Mouse (Mus musculus) myocyte (in vitro differentiated cells): ENCODE data around the gene Ptchd4. TPM values are rescaled to one million over a fixed set of nuclear protein-coding genes. Genes with fewer than 3 reads are reported as not detected.

Source experiments
- H3K27me3 ChIP-seq: one replicate; pipeline ENCODE4 v1.6.1; 2011; ENCODE audit not compliant: control insufficient read depth, insufficient read depth, insufficient read length
- H3K36me3 ChIP-seq: one replicate; pipeline ENCODE4 v1.6.1; 2011; ENCODE audit not compliant: control insufficient read depth, insufficient read depth
- H3K4me2 ChIP-seq: one replicate; pipeline ENCODE4 v1.6.1; 2011; ENCODE audit warnings: low read depth, control low read depth
- H3K4me3 ChIP-seq: one replicate; pipeline ENCODE4 v1.5.1; 2011; ENCODE audit warnings: mild to moderate bottlenecking, control low read depth, moderate library complexity
- H3K79me2 ChIP-seq: one replicate; pipeline ENCODE4 v1.6.1; 2011; ENCODE audit not compliant: control insufficient read depth, insufficient read depth
- H3ac ChIP-seq: one replicate; pipeline ENCODE4 v1.6.1; 2011; ENCODE audit not compliant: control insufficient read depth, insufficient read length
- CEBPB ChIP-seq: IDR thresholded peaks from 2 replicates; pipeline ENCODE4 v1.6.1; 2011; ENCODE audit warnings: mild to moderate bottlenecking, moderate library complexity; ENCODE audit not compliant: poor library complexity, insufficient read depth, severe bottlenecking
- E2F4 ChIP-seq: IDR thresholded peaks from one replicate; pipeline ENCODE4 v1.6.1; 2011; ENCODE audit warnings: mild to moderate bottlenecking, control low read depth, moderate library complexity; ENCODE audit not compliant: insufficient read depth
- MAX ChIP-seq: IDR thresholded peaks from one replicate; pipeline ENCODE4 v1.6.1; 2011; ENCODE audit warnings: low read depth, mild to moderate bottlenecking, control low read depth
- MYOD1 ChIP-seq, 3 experiments: IDR thresholded peaks; one replicate each; pipeline ENCODE4 v1.6.1; 2011; ENCODE audit warnings: control low read depth in 2 of 3, low read depth in 2 of 3, mild to moderate bottlenecking in 2 of 3, moderate library complexity in 1 of 3; ENCODE audit not compliant: insufficient read length in 2 of 3, control insufficient read depth in 1 of 3
- MYOG ChIP-seq, 3 experiments: IDR thresholded peaks; one replicate each; pipeline ENCODE4 v1.6.1; 2011; ENCODE audit warnings: control low read depth in 2 of 3, low read depth in 2 of 3, mild to moderate bottlenecking in 2 of 3; ENCODE audit not compliant: insufficient read length in 2 of 3, control insufficient read depth in 1 of 3, insufficient read depth in 1 of 3
- POLR2A ChIP-seq: IDR thresholded peaks from one replicate; pipeline ENCODE4 v1.6.1; 2011; ENCODE audit warnings: low read depth, mild to moderate bottlenecking, control low read depth, moderate library complexity; ENCODE audit not compliant: insufficient read length
- POLR2AphosphoS2 ChIP-seq: IDR thresholded peaks from one replicate; pipeline ENCODE4 v1.6.1; 2011; ENCODE audit warnings: low read depth, control low read depth; ENCODE audit not compliant: insufficient read length
- REST ChIP-seq: IDR thresholded peaks from one replicate; pipeline ENCODE4 v1.6.1; 2011; ENCODE audit warnings: mild to moderate bottlenecking, control low read depth, moderate library complexity; ENCODE audit not compliant: insufficient read depth, insufficient read length
- SRF ChIP-seq: IDR thresholded peaks from one replicate; pipeline ENCODE4 v1.6.1; 2011; ENCODE audit warnings: low read depth; ENCODE audit not compliant: control insufficient read depth, insufficient read length
- TCF12 ChIP-seq: IDR thresholded peaks from one replicate; pipeline ENCODE4 v1.6.1; 2011; ENCODE audit warnings: mild to moderate bottlenecking, control low read depth; ENCODE audit not compliant: poor library complexity, insufficient read depth, severe bottlenecking
- TCF3 ChIP-seq: IDR thresholded peaks from one replicate; pipeline ENCODE4 v1.6.1; 2011; ENCODE audit warnings: low read depth, control low read depth; ENCODE audit not compliant: insufficient read length
- USF1 ChIP-seq: IDR thresholded peaks from one replicate; pipeline ENCODE4 v1.6.1; 2011; ENCODE audit warnings: low read depth, mild to moderate bottlenecking, control low read depth, moderate library complexity
- polyA plus RNA-seq: library from polyadenylated mRNA; unstranded; fragments of >200 nt; fragmentation: generic; extraction: Trizol; gene quantifications from one replicate; pipeline ENCODE4 v1.2.1, GENCODE M21; 2012; ENCODE audit warnings: missing spikeins

Gene Ptchd4
- polyA plus RNA-seq, 1 experiment: not detected

DNA sequence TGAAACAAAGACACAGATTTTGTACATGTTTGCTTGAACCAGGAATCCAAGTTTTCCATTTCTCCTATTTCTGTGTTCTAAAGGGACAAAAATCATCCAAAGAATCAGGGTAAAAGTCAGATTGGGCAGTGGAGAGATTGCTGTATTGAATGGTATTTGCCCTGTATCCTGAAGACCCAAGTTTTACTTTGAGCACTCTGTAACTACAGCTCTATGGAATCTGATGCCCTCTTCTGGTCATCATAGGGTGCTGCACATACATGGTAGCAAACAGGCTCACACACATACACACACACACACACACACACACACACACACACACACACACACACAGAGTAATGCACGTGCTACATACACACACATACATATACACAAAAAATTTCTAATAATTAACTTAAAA, 8.7 kb upstream of the Ptchd4 start:
- Histone ChIP-seq H3K36me3 (no peaks in the 10 kb centered on the region), H3K4me2 (no peak overlapping the region), H3K4me3 (no peak overlapping the region), H3K79me2 (no peaks in the 10 kb centered on the region), H3K27me3 (no peaks in the 10 kb centered on the region), H3ac (no peak overlapping the region)
- TF ChIP-seq POLR2AphosphoS2: no peak
- TF ChIP-seq POLR2A: no peak
- TF ChIP-seq TCF3: no peak
- TF ChIP-seq E2F4: no peak
- no peak for TF ChIP-seq USF1
- no peak for TF ChIP-seq MYOG (IDR thresholded peaks at IDR 0.05; ENCODE audit: control insufficient read depth in 1 of 3, insufficient read depth in 1 of 3, insufficient read length in 2 of 3, low read depth in 2 of 3)
- TF ChIP-seq SRF: no peak
- TF ChIP-seq MYOD1 (IDR thresholded peaks at IDR 0.05; ENCODE audit: control insufficient read depth in 1 of 3, insufficient read length in 2 of 3, low read depth in 2 of 3): no peak
- no peak for TF ChIP-seq MAX
- TF ChIP-seq REST: no peak

DNA sequence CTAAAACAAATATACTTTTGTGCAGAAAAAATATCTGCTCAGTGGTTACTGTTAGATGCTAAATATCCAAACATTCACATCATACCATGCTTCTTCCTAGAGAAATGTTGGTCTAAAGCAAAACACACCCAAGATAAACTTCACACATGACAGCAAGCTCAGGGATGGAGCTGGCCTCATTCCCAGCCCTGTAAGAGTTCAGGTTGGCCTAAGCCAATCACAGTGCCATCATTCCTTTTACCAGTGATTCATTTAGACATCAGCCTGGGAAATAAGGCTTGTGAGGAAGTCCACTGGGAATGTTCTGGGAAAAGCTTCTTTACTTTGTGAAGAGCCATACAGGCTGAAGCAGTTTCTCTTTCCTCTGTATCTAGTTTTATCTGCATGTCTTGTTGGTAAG, 5.6 kb upstream of the Ptchd4 start:
- TF ChIP-seq MAX (no peak), CEBPB (no peak), USF1 (no peak), MYOD1 (IDR thresholded peaks at IDR 0.05; ENCODE audit: control insufficient read depth in 1 of 3, insufficient read length in 2 of 3, low read depth in 2 of 3) (no peak), E2F4 (no peak), MYOG (IDR thresholded peaks at IDR 0.05; ENCODE audit: control insufficient read depth in 1 of 3, insufficient read depth in 1 of 3, insufficient read length in 2 of 3, low read depth in 2 of 3) (no peak), TCF12 (no peak), POLR2AphosphoS2 (no peak), POLR2A (no peak)
- H3K4me3 ChIP-seq: no peak overlapping the region
- H3K4me2 ChIP-seq: no peak overlapping the region
- H3K36me3 ChIP-seq: no peaks in the 10 kb centered on the region
- no peak overlapping the region for H3ac ChIP-seq
- H3K27me3 ChIP-seq: no peaks in the 10 kb centered on the region
- H3K79me2 ChIP-seq: no peaks in the 10 kb centered on the region

DNA sequence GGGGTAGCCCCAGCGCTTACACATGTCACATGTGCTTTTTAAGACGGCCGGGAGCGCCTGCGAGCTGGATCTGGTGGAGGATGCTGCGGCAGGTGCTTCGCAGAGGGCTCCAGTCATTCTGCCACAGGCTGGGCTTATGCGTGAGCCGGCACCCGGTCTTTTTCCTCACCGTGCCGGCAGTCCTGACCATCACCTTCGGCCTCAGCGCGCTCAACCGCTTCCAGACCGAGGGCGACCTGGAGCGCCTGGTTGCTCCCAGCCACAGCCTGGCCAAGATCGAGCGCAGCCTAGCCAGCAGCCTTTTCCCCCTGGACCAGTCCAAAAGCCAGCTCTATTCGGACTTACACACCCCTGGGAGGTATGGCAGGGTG, 850 bp downstream of the Ptchd4 start:
- Histone ChIP-seq H3K4me3 (no peak overlapping the region), H3ac (no peak overlapping the region), H3K36me3 (no peaks in the 10 kb centered on the region), H3K27me3 (no peaks in the 10 kb centered on the region), H3K79me2 (no peaks in the 10 kb centered on the region), H3K4me2 (no peak overlapping the region)
- no peak for TF ChIP-seq MYOG (IDR thresholded peaks at IDR 0.05; ENCODE audit: control insufficient read depth in 1 of 3, insufficient read depth in 1 of 3, insufficient read length in 2 of 3, low read depth in 2 of 3)
- TF ChIP-seq REST: no peak
- no peak for TF ChIP-seq POLR2AphosphoS2
- no peak for TF ChIP-seq POLR2A
- TF ChIP-seq SRF: no peak
- no peak for TF ChIP-seq TCF12

DNA sequence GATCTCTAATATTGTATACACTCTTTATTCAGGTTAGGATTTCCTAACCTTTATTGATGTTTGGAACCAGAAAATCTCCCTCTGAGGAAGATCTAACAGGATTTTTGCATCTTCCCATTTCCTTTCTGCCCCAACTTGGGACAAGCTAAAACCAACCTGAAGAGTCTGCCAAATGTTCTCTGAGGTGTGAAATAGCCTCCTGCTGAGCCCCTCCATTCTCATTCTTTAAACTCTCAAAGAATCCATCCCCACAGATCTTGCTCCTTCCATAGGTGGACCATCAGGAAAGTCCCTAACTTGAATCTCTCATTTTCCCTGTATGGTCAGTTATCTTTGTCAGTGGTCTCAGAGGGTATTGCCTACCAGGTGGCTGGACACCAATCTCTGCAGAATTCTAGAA, 20.0 kb downstream of the Ptchd4 start:
- no peaks in the 10 kb centered on the region for H3K79me2 ChIP-seq
- no peak overlapping the region for H3K4me2 ChIP-seq
- no peak for TF ChIP-seq TCF3
- no peak for TF ChIP-seq TCF12
- no peak for TF ChIP-seq POLR2A
- TF ChIP-seq MYOG (IDR thresholded peaks at IDR 0.05; ENCODE audit: control insufficient read depth in 1 of 3, insufficient read depth in 1 of 3, insufficient read length in 2 of 3, low read depth in 2 of 3): no peak
- no peak for TF ChIP-seq MAX
- TF ChIP-seq SRF: no peak
- no peak for TF ChIP-seq POLR2AphosphoS2
- TF ChIP-seq CEBPB: no peak
- no peak for TF ChIP-seq E2F4
- no peak for TF ChIP-seq USF1
- no peak for TF ChIP-seq MYOD1 (IDR thresholded peaks at IDR 0.05; ENCODE audit: control insufficient read depth in 1 of 3, insufficient read length in 2 of 3, low read depth in 2 of 3)
- TF ChIP-seq REST: no peak
- H3K4me3 ChIP-seq: no peak overlapping the region
- H3K36me3 ChIP-seq: no peaks in the 10 kb centered on the region
- no peak overlapping the region for H3ac ChIP-seq
- no peaks in the 10 kb centered on the region for H3K27me3 ChIP-seq

DNA sequence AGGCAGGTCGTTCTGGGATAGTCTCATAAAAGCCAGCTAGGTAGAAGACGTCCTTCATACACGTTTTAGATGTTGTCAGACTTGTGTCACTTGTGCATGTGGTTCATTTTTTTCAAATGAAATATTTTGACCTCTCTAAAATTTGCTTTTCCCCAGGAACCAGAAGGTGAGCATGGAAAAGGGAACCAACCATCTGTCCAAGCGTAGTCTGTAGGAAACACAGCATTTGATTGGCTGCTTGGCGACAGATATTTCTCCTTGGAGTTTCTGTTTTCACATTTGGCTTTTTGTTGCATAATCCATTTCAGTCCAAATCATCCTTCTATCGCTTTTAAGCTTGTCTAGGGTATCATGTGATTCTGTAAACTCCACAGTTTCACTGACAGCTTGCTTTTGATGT, 20.8 kb downstream of the Ptchd4 start:
- Histone ChIP-seq H3ac (no peak overlapping the region), H3K79me2 (no peaks in the 10 kb centered on the region), H3K36me3 (no peaks in the 10 kb centered on the region), H3K27me3 (no peaks in the 10 kb centered on the region), H3K4me3 (no peak overlapping the region), H3K4me2 (no peak overlapping the region)
- TF ChIP-seq POLR2AphosphoS2 (no peak), TCF3 (no peak), CEBPB (no peak), TCF12 (no peak), MAX (no peak), MYOG (IDR thresholded peaks at IDR 0.05; ENCODE audit: control insufficient read depth in 1 of 3, insufficient read depth in 1 of 3, insufficient read length in 2 of 3, low read depth in 2 of 3) (no peak)
